Mouse (Mus musculus): ENCODE measurements around the gene Ubash3b. TPM values are rescaled to one million over a fixed set of nuclear protein-coding genes. Genes with fewer than 3 reads are reported as not detected.

Ubash3b gene
- 10 to 100 TPM; 19.1 to 23.5 TPM for total RNA-seq (2023)

GRCm38 (mm10) chr9:41161413-41161812, at the start of gene Ubash3b:
Ubash3b (minus strand) TSS chr9:41161697.

GRCm38 (mm10) chr9:41004415-41004814, 157.1 kb downstream of the Ubash3b start, which contains the start of gene Crtam:
Crtam (minus strand) TSS chr9:41004628.

GRCm38 (mm10) chr9:40963586-40964417, 197.7 kb downstream of the Ubash3b start, which contains the start of gene Jhy:
Jhy (minus strand) TSS chr9:40964118.

Other genes starting within 250 kb of the Ubash3b start
- gene Jhy, start 197.6 kb downstream of the Ubash3b start, total RNA-seq (2023): not detected
- gene Crtam, start 157.1 kb downstream of the Ubash3b start, total RNA-seq (2023): 10 to 100 TPM; 15.6 to 17.1 TPM

All from T-cell, adult 66 days (primary cell).